Mouse (Mus musculus): ENCODE data around the gene Dnaaf2. TPM values are rescaled to one million over a fixed set of nuclear protein-coding genes. Genes with fewer than 3 reads are reported as not detected.

Gene Dnaaf2
- polyA plus RNA-seq, 1 experiment from 2014 or later: 7.4 TPM

- Histone ChIP-seq H3K9ac (ENCODE audit: low read depth, low read length) (no peak overlapping the region), H3K4me3 (replicated peaks; ENCODE audit: low read depth, low read length) (no peak overlapping the region), H3K9me3 (replicated peaks; ENCODE audit: low read length) (no peaks in the 10 kb centered on the region), H3K4me2 (ENCODE audit: low read length) (no peak overlapping the region), H3K27me3 (ENCODE audit: insufficient read depth, low read length) (no peaks in the 10 kb centered on the region), H3K27ac (no peak overlapping the region), H3K4me1 (replicated peaks; ENCODE audit: insufficient read depth, low read length) (0 out of 2 replicates have a peak, but pooled peaks cover 3% of the 10 kb centered on the region), H3K36me3 (ENCODE audit: insufficient read depth, low read length) (no peaks in the 10 kb centered on the region)
- no peak for ATAC-seq (replicated peaks; ENCODE audit: low FRiP score, low read depth)
- peak; percentile 54 for TF ChIP-seq CTCF (IDR thresholded peaks at IDR 0.05; ENCODE audit: low read depth)
- peak; percentile 50 for DNase-seq (ENCODE audit: low spot score)
- 70% methylated on average over 2 of the region's 2 CpGs for WGBS
Measured at GRCm38 (mm10) chr12:69229251-69229650, 31.0 kb upstream of the Dnaaf2 start.

- Histone ChIP-seq H3K4me1 (replicated peaks; ENCODE audit: insufficient read depth, low read length) (0 out of 2 replicates have a peak, but pooled peaks cover 3% of the 10 kb centered on the region), H3K36me3 (ENCODE audit: insufficient read depth, low read length) (no peaks in the 10 kb centered on the region), H3K27me3 (ENCODE audit: insufficient read depth, low read length) (no peaks in the 10 kb centered on the region), H3K9me3 (replicated peaks; ENCODE audit: low read length) (no peaks in the 10 kb centered on the region), H3K4me3 (replicated peaks; ENCODE audit: low read depth, low read length) (peak within 1 kb of the TSS; percentile 74), H3K9ac (ENCODE audit: low read depth, low read length) (peak within 1 kb of the TSS; percentile 63), H3K4me2 (ENCODE audit: low read length) (peak within 1 kb of the TSS; percentile 50), H3K27ac (peak within 1 kb of the TSS; percentile 80)
- ATAC-seq (replicated peaks; ENCODE audit: low FRiP score, low read depth) (peak; percentile 93), DNase-seq (ENCODE audit: low spot score) (peak; percentile 95)
- under 1% methylated on average over 37 of the region's 37 CpGs for WGBS
- TF ChIP-seq CTCF (IDR thresholded peaks at IDR 0.05; ENCODE audit: low read depth): peak; percentile 27; the same call in 1 of the 2 replicates
Measured at GRCm38 (mm10) chr12:69227776-69228466, 29.7 kb upstream of the Dnaaf2 start, which contains the start of gene Pole2. Gene Pole2 (minus strand): TSS chr12:69228195.

- no peaks in the 10 kb centered on the region for H3K4me1 ChIP-seq (replicated peaks; ENCODE audit: insufficient read depth, low read length)
- H3K9ac ChIP-seq (ENCODE audit: low read depth, low read length): no peak overlapping the region
- no peak overlapping the region for H3K4me2 ChIP-seq (ENCODE audit: low read length)
- WGBS: 59% methylated on average over 19 of the region's 19 CpGs
- no peaks in the 10 kb centered on the region for H3K9me3 ChIP-seq (replicated peaks; ENCODE audit: low read length)
- DNase-seq (ENCODE audit: low spot score) (peak; percentile 40), ATAC-seq (replicated peaks; ENCODE audit: low FRiP score, low read depth) (peak; percentile 80)
- H3K27me3 ChIP-seq (ENCODE audit: insufficient read depth, low read length): no peaks in the 10 kb centered on the region
- TF ChIP-seq CTCF (IDR thresholded peaks at IDR 0.05; ENCODE audit: low read depth): no peak
- no peak overlapping the region; the same call in 1 of the 2 replicates for H3K27ac ChIP-seq
- H3K36me3 ChIP-seq (ENCODE audit: insufficient read depth, low read length): 0 out of 2 replicates have a peak, but pooled peaks cover 8% of the 10 kb centered on the region
- H3K4me3 ChIP-seq (replicated peaks; ENCODE audit: low read depth, low read length): no peak overlapping the region
Measured at GRCm38 (mm10) chr12:69220613-69221277, 22.5 kb upstream of the Dnaaf2 start.

GRCm38 (mm10) chr12:69216587-69216986, 18.4 kb upstream of the Dnaaf2 start:
- H3K4me1 ChIP-seq (replicated peaks; ENCODE audit: insufficient read depth, low read length): no peaks in the 10 kb centered on the region
- DNase-seq (ENCODE audit: low spot score) (no peak), ATAC-seq (replicated peaks; ENCODE audit: low FRiP score, low read depth) (no peak)
- TF ChIP-seq CTCF (IDR thresholded peaks at IDR 0.05; ENCODE audit: low read depth): no peak
- H3K27ac ChIP-seq: no peak overlapping the region
- no peaks in the 10 kb centered on the region for H3K9me3 ChIP-seq (replicated peaks; ENCODE audit: low read length)
- no peak overlapping the region for H3K4me3 ChIP-seq (replicated peaks; ENCODE audit: low read depth, low read length)
- H3K36me3 ChIP-seq (ENCODE audit: insufficient read depth, low read length): peaks cover 18% of the 10 kb centered on the region; the same call in 1 of the 2 replicates
- WGBS: 93% methylated on average over 7 of the region's 7 CpGs
- no peak overlapping the region for H3K4me2 ChIP-seq (ENCODE audit: low read length)
- H3K9ac ChIP-seq (ENCODE audit: low read depth, low read length): no peak overlapping the region
- no peaks in the 10 kb centered on the region for H3K27me3 ChIP-seq (ENCODE audit: insufficient read depth, low read length)

- whole genome bisulfite sequencing: 93% methylated on average over 3 of the region's 3 CpGs
- Histone ChIP-seq H3K27ac (no peak overlapping the region), H3K36me3 (ENCODE audit: insufficient read depth, low read length) (peaks cover 18% of the 10 kb centered on the region; the same call in 1 of the 2 replicates)
Measured at GRCm38 (mm10) chr12:69215000-69215785, 17.0 kb upstream of the Dnaaf2 start.

GRCm38 (mm10) chr12:69214393-69214792, 16.2 kb upstream of the Dnaaf2 start:
- Histone ChIP-seq H3K9ac (ENCODE audit: low read depth, low read length) (no peak overlapping the region), H3K27me3 (ENCODE audit: insufficient read depth, low read length) (no peaks in the 10 kb centered on the region), H3K4me3 (replicated peaks; ENCODE audit: low read depth, low read length) (no peak overlapping the region), H3K9me3 (replicated peaks; ENCODE audit: low read length) (no peaks in the 10 kb centered on the region), H3K27ac (no peak overlapping the region), H3K36me3 (ENCODE audit: insufficient read depth, low read length) (peaks cover 17% of the 10 kb centered on the region; the same call in 1 of the 2 replicates), H3K4me2 (ENCODE audit: low read length) (no peak overlapping the region), H3K4me1 (replicated peaks; ENCODE audit: insufficient read depth, low read length) (no peaks in the 10 kb centered on the region)
- no peak for DNase-seq (ENCODE audit: low spot score)
- 89% methylated on average over 7 of the region's 7 CpGs for WGBS
- ATAC-seq (replicated peaks; ENCODE audit: low FRiP score, low read depth): no peak
- TF ChIP-seq CTCF (IDR thresholded peaks at IDR 0.05; ENCODE audit: low read depth): no peak

More at GRCm38 (mm10) chr12:69215000-69215785, 17.0 kb upstream of the Dnaaf2 start:
- ATAC-seq (replicated peaks; ENCODE audit: low FRiP score, low read depth): no peak
- no peak overlapping the region for H3K4me3 ChIP-seq (replicated peaks; ENCODE audit: low read depth, low read length)
- H3K9me3 ChIP-seq (replicated peaks; ENCODE audit: low read length): no peaks in the 10 kb centered on the region
- no peak overlapping the region for H3K9ac ChIP-seq (ENCODE audit: low read depth, low read length)
- H3K4me1 ChIP-seq (replicated peaks; ENCODE audit: insufficient read depth, low read length): no peaks in the 10 kb centered on the region
- H3K27me3 ChIP-seq (ENCODE audit: insufficient read depth, low read length): no peaks in the 10 kb centered on the region
- H3K4me2 ChIP-seq (ENCODE audit: low read length): no peak overlapping the region
- TF ChIP-seq CTCF (IDR thresholded peaks at IDR 0.05; ENCODE audit: low read depth): no peak
- no peak for DNase-seq (ENCODE audit: low spot score)
